Mouse (Mus musculus): ENCODE measurements around the gene Jag2. TPM values are rescaled to one million over a fixed set of nuclear protein-coding genes. Genes with fewer than 3 reads are reported as not detected.

Jag2 gene
- polyA plus RNA-seq, 2 experiments = 14.3 to 45.8 TPM

DNA sequence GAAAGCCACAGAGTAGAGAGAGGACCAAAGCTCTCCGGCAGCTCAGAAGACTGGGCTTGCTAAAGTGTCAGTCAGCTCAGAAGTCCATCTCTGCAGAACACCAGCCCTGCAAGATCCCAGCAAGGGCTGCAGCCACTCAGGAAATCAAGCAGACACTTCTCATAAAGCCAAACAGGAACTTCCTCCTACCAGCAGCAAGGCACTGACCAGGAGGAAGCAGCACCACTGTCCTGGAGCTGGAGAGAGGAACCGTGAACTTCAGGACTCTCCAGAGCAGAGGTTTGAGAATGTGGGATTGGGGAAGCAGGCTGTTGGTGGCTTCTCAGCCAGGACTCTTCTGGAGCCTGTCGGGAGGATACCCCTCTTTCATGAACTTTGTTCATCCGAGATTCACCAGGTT, 34.6 kb downstream of the Jag2 start:
- Histone ChIP-seq H3K36me3 (ENCODE audit: control insufficient read depth, insufficient read depth, low read length) (no peaks in the 10 kb centered on the region), H3K4me2 (replicated peaks; ENCODE audit: low read depth, low read length, severe bottlenecking) (no peak overlapping the region), H3K4me3 (replicated peaks; ENCODE audit: low read length) (no peak overlapping the region), H3K27ac (replicated peaks; ENCODE audit: low read depth, low read length) (no peak overlapping the region), H3K9me3 (ENCODE audit: control insufficient read depth, low read length) (no peaks in the 10 kb centered on the region), H3K27me3 (ENCODE audit: control insufficient read depth, insufficient read depth, low read length) (no peaks in the 10 kb centered on the region), H3K4me1 (ENCODE audit: control insufficient read depth, insufficient read depth, low read length) (no peaks in the 10 kb centered on the region), H3K9ac (ENCODE audit: low read depth, low read length, severe bottlenecking) (no peak overlapping the region)
- TF ChIP-seq POLR2A (IDR thresholded peaks at IDR 0.05; ENCODE audit: borderline replicate concordance, extremely low read depth, insufficient read depth, insufficient read length) = no peak
- 62% methylated on average over 4 of the region's 4 CpGs for WGBS
- DNase-seq (ENCODE audit: low spot score) (no peak), ATAC-seq (ENCODE audit: low FRiP score, low read depth) (no peak)

DNA sequence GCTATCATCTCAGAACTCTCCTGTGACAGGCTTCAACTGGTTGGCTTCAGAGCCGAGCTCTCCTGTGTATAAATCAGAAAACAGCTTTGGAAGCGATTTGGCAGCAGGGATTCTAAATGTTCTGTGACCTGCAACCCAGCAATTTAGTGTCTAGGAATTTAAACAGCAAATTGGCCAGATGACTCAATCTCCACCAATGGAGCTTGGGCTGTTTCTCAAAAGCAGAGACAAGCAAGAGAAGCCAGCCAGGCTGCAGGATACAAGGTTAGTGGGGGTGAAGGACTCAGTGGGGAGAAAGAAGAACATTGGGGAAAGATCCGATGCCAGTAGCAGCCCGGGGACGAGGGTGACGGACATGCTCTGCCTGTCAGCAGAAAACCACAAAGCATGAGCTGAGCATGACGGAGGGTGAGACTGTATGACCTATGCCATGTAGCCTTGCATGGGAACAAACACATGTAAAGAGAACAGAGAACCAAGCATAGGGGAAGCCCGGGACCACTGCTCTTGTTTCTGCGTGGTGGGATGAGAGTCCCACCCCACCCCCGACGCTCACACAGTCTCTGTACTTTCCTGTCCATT, 35.2 kb downstream of the Jag2 start:
- DNase-seq (ENCODE audit: low spot score) (no peak), ATAC-seq (ENCODE audit: low FRiP score, low read depth) (no peak)
- 62% methylated on average over 11 of the region's 11 CpGs for WGBS

GRCm38 (mm10) chr12:112885465-112885864, 44.1 kb downstream of the Jag2 start:
- H3K4me3 ChIP-seq (replicated peaks; ENCODE audit: low read length) = no peak overlapping the region
- ATAC-seq (ENCODE audit: low FRiP score, low read depth) (no peak), DNase-seq (ENCODE audit: low spot score) (peak; percentile 18)
- no peaks in the 10 kb centered on the region for H3K27me3 ChIP-seq (ENCODE audit: control insufficient read depth, insufficient read depth, low read length)
- H3K9me3 ChIP-seq (ENCODE audit: control insufficient read depth, low read length) = no peaks in the 10 kb centered on the region
- H3K4me1 ChIP-seq (ENCODE audit: control insufficient read depth, insufficient read depth, low read length) = no peaks in the 10 kb centered on the region
- no peak overlapping the region for H3K4me2 ChIP-seq (replicated peaks; ENCODE audit: low read depth, low read length, severe bottlenecking)
- 25% methylated on average over 6 of the region's 7 CpGs for WGBS
- H3K36me3 ChIP-seq (ENCODE audit: control insufficient read depth, insufficient read depth, low read length) = no peaks in the 10 kb centered on the region
- H3K9ac ChIP-seq (ENCODE audit: low read depth, low read length, severe bottlenecking) = no peak overlapping the region
- no peak overlapping the region for H3K27ac ChIP-seq (replicated peaks; ENCODE audit: low read depth, low read length)
- TF ChIP-seq POLR2A (IDR thresholded peaks at IDR 0.05; ENCODE audit: borderline replicate concordance, extremely low read depth, insufficient read depth, insufficient read length) = no peak

More for the DNA sequence above, 35.2 kb downstream of the Jag2 start:
- Histone ChIP-seq H3K4me2 (replicated peaks; ENCODE audit: low read depth, low read length, severe bottlenecking) (no peak overlapping the region), H3K9ac (ENCODE audit: low read depth, low read length, severe bottlenecking) (no peak overlapping the region), H3K4me3 (replicated peaks; ENCODE audit: low read length) (no peak overlapping the region), H3K27ac (replicated peaks; ENCODE audit: low read depth, low read length) (no peak overlapping the region), H3K9me3 (ENCODE audit: control insufficient read depth, low read length) (no peaks in the 10 kb centered on the region), H3K27me3 (ENCODE audit: control insufficient read depth, insufficient read depth, low read length) (no peaks in the 10 kb centered on the region), H3K36me3 (ENCODE audit: control insufficient read depth, insufficient read depth, low read length) (no peaks in the 10 kb centered on the region), H3K4me1 (ENCODE audit: control insufficient read depth, insufficient read depth, low read length) (no peaks in the 10 kb centered on the region)
- TF ChIP-seq POLR2A (IDR thresholded peaks at IDR 0.05; ENCODE audit: borderline replicate concordance, extremely low read depth, insufficient read depth, insufficient read length) = no peak

DNA sequence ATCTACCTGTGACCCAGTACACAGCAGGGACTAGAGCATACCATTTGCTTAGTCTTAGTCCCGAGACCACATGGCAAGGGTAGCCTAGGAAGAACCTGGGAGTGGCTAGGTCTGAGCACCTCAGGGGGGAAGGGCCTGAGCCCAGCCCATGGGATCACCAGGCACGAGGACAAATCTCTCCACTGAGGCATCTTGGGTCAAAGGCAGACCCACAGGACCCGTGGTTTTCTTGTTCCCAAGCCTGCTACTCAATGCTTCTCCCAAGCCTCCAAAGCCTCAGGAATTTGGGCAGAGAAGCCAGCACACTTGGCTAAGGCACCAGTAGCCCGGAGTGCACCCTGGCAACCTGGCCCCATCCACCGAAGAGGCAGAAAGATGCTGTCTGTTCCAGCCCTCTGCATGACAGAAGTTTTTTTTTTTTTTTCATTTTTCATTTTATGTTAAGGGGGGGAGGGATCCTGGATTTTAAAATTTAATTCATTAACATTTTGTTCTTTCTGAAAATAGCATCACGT, 48.2 kb downstream of the Jag2 start:
- Histone ChIP-seq H3K27ac (replicated peaks; ENCODE audit: low read depth, low read length) (no peak overlapping the region), H3K4me2 (replicated peaks; ENCODE audit: low read depth, low read length, severe bottlenecking) (no peak overlapping the region)
- TF ChIP-seq POLR2A (IDR thresholded peaks at IDR 0.05; ENCODE audit: borderline replicate concordance, extremely low read depth, insufficient read depth, insufficient read length) = no peak

DNA sequence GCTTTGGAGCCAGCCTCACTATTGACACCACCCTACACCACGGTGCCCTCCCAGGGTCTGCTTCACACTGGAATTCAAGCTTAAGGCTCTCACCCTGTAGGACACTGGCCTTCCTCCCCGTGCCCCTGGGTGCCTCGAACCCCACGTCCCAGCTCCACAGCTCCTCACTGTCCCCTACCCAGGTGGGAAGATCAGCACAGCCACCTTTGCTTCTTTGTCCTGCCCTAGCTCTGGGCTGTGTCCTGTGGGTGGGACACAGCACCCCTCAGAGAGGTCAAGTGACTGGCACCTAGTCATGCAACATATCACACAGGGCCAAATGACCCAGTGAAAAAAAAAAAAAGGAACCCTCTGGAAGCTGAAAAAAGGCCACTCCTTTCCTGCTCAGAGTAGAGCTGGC, 48.9 kb downstream of the Jag2 start:
- Histone ChIP-seq H3K4me3 (replicated peaks; ENCODE audit: low read length) (no peak overlapping the region), H3K4me1 (ENCODE audit: control insufficient read depth, insufficient read depth, low read length) (peaks cover 15% of the 10 kb centered on the region), H3K9ac (ENCODE audit: low read depth, low read length, severe bottlenecking) (no peak overlapping the region), H3K27ac (replicated peaks; ENCODE audit: low read depth, low read length) (no peak overlapping the region), H3K36me3 (ENCODE audit: control insufficient read depth, insufficient read depth, low read length) (no peaks in the 10 kb centered on the region), H3K9me3 (ENCODE audit: control insufficient read depth, low read length) (no peaks in the 10 kb centered on the region), H3K4me2 (replicated peaks; ENCODE audit: low read depth, low read length, severe bottlenecking) (no peak overlapping the region), H3K27me3 (ENCODE audit: control insufficient read depth, insufficient read depth, low read length) (peaks cover 32% of the 10 kb centered on the region)
- no peak for DNase-seq (ENCODE audit: low spot score)
- ATAC-seq (ENCODE audit: low FRiP score, low read depth) = no peak
- TF ChIP-seq POLR2A (IDR thresholded peaks at IDR 0.05; ENCODE audit: borderline replicate concordance, extremely low read depth, insufficient read depth, insufficient read length) = no peak
- WGBS = 76% methylated on average over 4 of the region's 4 CpGs

More for the DNA sequence above, 48.2 kb downstream of the Jag2 start:
- Histone ChIP-seq H3K36me3 (ENCODE audit: control insufficient read depth, insufficient read depth, low read length) (no peaks in the 10 kb centered on the region), H3K9ac (ENCODE audit: low read depth, low read length, severe bottlenecking) (no peak overlapping the region), H3K9me3 (ENCODE audit: control insufficient read depth, low read length) (no peaks in the 10 kb centered on the region), H3K27me3 (ENCODE audit: control insufficient read depth, insufficient read depth, low read length) (peaks cover 25% of the 10 kb centered on the region), H3K4me1 (ENCODE audit: control insufficient read depth, insufficient read depth, low read length) (peaks cover 15% of the 10 kb centered on the region), H3K4me3 (replicated peaks; ENCODE audit: low read length) (no peak overlapping the region)
- ATAC-seq (ENCODE audit: low FRiP score, low read depth) (no peak), DNase-seq (ENCODE audit: low spot score) (no peak)
- WGBS = 51% methylated on average over 6 of the region's 6 CpGs

Measured in limb, embryonic 14.5 days (tissue).